Mouse (Mus musculus) myocyte (in vitro differentiated cells): ENCODE data around the gene Il13ra1.

Source experiments
- CEBPB ChIP-seq: IDR thresholded peaks from 2 replicates; pipeline ENCODE4 v1.6.1; 2011; ENCODE audit warnings: mild to moderate bottlenecking, moderate library complexity; ENCODE audit not compliant: poor library complexity, insufficient read depth, severe bottlenecking
- MYOG ChIP-seq, 3 experiments: IDR thresholded peaks; one replicate each; pipeline ENCODE4 v1.6.1; 2011; ENCODE audit warnings: control low read depth in 2 of 3, low read depth in 2 of 3, mild to moderate bottlenecking in 2 of 3; ENCODE audit not compliant: insufficient read length in 2 of 3, control insufficient read depth in 1 of 3, insufficient read depth in 1 of 3
- POLR2A ChIP-seq: IDR thresholded peaks from one replicate; pipeline ENCODE4 v1.6.1; 2011; ENCODE audit warnings: low read depth, mild to moderate bottlenecking, control low read depth, moderate library complexity; ENCODE audit not compliant: insufficient read length
- POLR2AphosphoS2 ChIP-seq: IDR thresholded peaks from one replicate; pipeline ENCODE4 v1.6.1; 2011; ENCODE audit warnings: low read depth, control low read depth; ENCODE audit not compliant: insufficient read length
- SRF ChIP-seq: IDR thresholded peaks from one replicate; pipeline ENCODE4 v1.6.1; 2011; ENCODE audit warnings: low read depth; ENCODE audit not compliant: control insufficient read depth, insufficient read length
- TCF12 ChIP-seq: IDR thresholded peaks from one replicate; pipeline ENCODE4 v1.6.1; 2011; ENCODE audit warnings: mild to moderate bottlenecking, control low read depth; ENCODE audit not compliant: poor library complexity, insufficient read depth, severe bottlenecking
- USF1 ChIP-seq: IDR thresholded peaks from one replicate; pipeline ENCODE4 v1.6.1; 2011; ENCODE audit warnings: low read depth, mild to moderate bottlenecking, control low read depth, moderate library complexity

DNA sequence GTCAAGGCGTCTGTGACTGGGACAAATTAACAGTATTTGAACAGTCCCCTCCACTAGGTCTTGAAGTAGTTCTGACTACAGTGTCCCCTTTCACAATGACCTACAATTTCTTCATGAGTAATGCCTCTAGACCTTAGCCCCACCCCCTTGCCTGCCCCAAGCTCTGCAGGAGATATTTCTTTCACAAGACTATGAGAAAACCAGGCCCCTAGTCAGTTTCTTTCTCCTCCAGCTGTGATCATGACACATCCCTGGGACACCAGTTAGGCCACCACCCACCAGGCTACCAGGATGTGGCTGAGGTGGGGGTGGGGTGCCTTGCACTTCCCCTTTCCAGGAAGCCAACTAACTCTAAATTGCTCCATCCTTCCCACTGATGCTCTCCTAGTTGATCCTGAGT is 29.0 kb upstream of the Il13ra1 start:
- TF ChIP-seq POLR2A, result no peak
- TF ChIP-seq POLR2AphosphoS2, result no peak
- TF ChIP-seq USF1, result no peak
- no peak for TF ChIP-seq MYOG (IDR thresholded peaks at IDR 0.05; ENCODE audit: control insufficient read depth in 1 of 3, insufficient read depth in 1 of 3, insufficient read length in 2 of 3, low read depth in 2 of 3)
- TF ChIP-seq TCF12, result no peak
- TF ChIP-seq SRF, result no peak
- TF ChIP-seq CEBPB, result no peak
